Mouse (Mus musculus) gastrocnemius, adult 8-10 months (tissue): ENCODE measurements around the gene Prpf18. TPM values are rescaled to one million over a fixed set of nuclear protein-coding genes. Genes with fewer than 3 reads are reported as not detected.

ENCODE experiments used
- DNase-seq, 2 experiments: peaks; one replicate each; pipeline ENCODE4 v3.0.0; 2022; ENCODE audit warnings: low spot score in 2 of 2
- total RNA-seq, 4 experiments: library from RNA; stranded (reverse); gene quantifications; 2 replicates each; pipeline ENCODE4 v1.2.4; 2022

Prpf18 gene
- total RNA-seq, 4 experiments from 2014 or later = 38.0 to 46.6 (median 42.7) TPM

DNA sequence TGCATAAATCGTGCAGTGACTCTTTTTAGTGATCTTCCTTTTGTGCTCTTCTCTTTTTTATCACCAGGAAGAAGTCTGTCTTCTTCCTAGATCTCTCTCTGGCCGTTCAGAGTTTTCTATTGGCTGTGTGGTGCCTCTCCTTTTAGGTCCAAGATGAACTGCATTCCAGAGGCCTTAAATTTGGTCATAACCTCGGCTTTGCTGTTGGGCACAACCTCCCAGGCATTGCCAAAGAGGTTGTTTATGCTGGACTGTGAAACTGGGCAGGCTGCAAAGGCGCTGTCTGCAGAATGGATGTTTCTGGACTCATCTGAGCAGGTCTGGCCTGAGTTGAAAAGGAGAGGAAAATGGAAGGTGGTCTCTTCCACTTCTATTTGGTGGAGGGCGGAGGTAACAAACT lies 73.6 kb downstream of the Prpf18 start:
- DNase-seq = no peak

DNA sequence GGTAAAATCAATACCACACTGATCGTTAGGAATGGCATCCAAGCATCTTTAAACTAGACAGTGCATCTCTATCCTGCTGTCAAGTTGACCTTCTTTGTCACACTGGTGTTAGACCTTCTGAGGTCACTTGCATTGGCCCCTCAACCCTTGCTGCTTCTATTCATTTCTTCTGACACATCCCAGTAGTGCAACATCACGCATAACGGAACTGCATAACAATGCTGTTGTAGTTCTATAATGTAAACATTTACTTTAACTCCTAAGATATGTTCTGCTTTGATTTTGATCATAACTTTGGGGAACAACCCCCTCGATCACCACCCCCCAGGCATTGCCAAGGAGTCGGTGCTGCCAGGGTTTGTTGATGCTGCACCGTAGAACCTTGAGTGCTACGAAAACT lies 75.9 kb downstream of the Prpf18 start:
- DNase-seq = no peak

DNA sequence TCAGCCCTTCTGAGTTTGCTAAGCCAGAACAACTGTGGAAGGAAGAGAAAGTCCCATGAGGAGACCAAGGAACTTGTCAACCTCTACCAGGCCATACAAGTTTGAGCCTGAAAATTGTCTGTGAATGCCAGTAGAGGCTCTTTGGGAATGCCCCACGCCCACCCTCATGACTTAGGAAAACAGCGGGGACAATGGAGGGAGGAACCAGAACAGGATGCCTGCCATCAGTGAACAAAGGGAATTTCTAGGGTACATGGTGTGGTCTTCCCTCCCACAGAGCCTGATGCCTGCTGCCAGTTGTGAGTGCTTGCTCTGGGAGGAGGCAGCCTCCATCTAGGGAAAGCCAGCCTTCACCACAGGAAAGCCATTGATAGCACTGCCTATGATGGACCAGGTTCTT lies 76.8 kb downstream of the Prpf18 start:
- DNase-seq = no peak

DNA sequence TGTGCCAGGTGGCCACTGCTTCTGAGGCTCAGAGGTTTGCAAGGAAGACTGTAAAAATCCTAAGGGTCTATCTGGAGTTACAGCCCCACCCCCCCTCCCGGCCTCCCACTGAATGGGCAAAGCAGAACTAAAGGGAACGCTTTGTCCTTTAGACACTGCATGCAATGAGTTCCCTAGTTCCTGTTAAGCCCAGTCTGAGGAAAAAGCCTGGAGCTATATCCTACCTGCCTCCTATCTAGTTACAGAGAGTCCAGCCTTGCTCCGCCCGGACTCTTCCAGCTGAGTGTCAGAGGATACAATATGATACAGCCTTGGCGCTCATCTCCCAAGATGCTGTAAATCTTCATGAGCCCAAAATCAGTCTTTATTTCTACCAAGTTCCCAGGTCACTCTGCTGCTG lies 77.7 kb downstream of the Prpf18 start:
- DNase-seq = no peak

DNA sequence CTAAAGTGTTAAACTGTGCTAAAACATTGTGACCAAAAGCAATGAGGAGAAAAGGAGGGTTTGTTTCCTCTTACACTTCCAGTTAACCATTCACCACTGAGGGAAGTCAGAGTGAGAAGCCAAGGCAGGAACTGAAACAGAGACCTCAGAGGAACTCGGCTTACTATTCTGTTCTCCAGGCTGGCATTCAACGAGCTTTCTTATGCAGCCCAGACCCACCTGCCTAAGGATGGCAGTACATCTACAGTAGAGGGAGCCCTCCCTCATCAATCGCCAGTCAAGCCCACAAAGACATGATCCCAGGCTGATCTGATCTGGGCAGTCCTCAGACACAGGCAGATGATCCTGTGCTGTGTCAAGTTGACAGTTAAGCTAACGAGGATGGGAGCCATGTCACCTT lies 78.5 kb downstream of the Prpf18 start:
- no peak for DNase-seq

DNA sequence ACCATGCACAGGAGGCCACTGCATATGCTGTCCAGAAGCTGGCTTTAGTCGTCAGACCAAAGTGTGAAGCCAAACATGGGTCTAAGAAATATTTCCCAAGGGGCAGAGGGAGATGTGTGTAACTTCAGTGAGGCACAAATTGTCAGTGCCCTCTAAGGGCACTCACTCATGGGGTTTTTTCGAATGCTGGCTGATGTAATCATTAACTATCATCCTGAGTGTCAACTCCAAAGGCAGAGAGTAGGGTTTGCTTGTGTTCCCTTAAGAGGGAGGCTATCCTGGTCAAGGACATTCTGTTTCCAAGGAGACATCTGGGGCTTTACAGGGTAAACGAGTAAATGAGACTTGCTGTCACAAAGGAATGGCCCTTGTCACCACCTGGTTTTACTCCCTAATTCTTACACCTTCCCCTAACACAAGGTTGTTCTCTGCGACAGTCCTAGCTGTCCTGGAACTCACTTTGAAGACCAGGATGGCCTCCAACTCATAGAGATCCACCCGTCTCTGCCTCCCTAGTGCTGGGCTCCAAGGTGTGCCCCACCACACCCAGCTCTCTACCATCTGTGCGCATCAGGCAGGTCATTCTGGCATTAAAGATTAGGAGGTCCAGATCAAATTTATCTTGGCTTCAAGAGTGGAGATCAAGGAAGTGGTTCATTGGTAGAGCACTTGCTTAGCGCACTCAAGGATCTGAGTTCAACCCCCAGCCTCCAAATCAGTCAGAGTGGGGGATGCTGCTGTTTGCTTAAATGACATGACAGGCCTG lies 79.2 kb downstream of the Prpf18 start:
- DNase-seq = no peak

Other genes with a start within 250 kb of the Prpf18 start
- 1 to 10 TPM in 3 of 4 experiments, under 1 TPM in 1; 0.85 to 2.3 (median 1.5) TPM for gene Bend7, start 65.7 kb upstream of the Prpf18 start, total RNA-seq
- 10 to 100 TPM; 18.2 to 22.6 (median 19.5) TPM for gene Sephs1, start 229.5 kb upstream of the Prpf18 start, total RNA-seq